15 mouse cellular contexts compared by ENCODE assay signal in the genomic region with DNA sequence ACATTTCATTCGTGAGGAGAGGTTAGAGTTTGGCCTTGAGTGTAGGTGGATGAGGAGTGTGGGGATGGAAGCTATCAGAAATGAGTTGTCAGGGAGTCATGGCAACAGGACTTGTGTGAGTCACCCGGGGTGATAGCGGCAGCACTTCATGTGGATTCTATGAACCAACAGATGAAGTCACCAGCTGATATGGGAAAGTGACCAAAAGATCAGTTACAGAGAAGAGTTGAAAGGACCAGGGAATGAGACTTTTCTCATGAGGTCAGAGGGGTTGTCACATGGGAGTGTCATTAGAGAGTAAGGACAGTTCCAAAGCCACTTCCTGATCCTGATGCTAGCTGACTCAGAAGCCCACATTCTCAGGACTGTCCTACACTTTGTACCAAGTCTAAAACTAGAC. TPM values are rescaled to one million over a fixed set of nuclear protein-coding genes. Genes with fewer than 3 reads are reported as not detected.
DNase-seq lines count a peak whose midpoint lies in the region; ATAC-seq and TF ChIP-seq lines count a peak whose summit lies in the region.
"Had no signal": no experiment of that assay in that cellular context is flagged by ENCODE, and none has a peak within 500 bp of the region (broad histone marks: within the 10 kb centered on the region; RNA-seq: fewer than 3 reads in every experiment).

No protein-coding gene starts in this region.

- no peak for TF ChIP-seq POLR2A in liver, adult 2 months (IDR thresholded peaks at IDR 0.05; ENCODE audit: extremely low read depth, insufficient read depth, low read length)

- 57% methylated on average over 3 of the region's 3 CpGs for WGBS in liver, adult 2 months
- WGBS in liver, embryonic 12.5 days (ENCODE audit: insufficient replicate concordance) = 48% methylated on average over 3 of the region's 3 CpGs
- 76% methylated on average over 3 of the region's 3 CpGs for WGBS in hindbrain, postnatal 0 days
- WGBS in midbrain, embryonic 10.5 days = 94% methylated on average over 3 of the region's 3 CpGs

- TF ChIP-seq CTCF in liver, adult 2 months (IDR thresholded peaks at IDR 0.05; ENCODE audit: low read depth, low read length) = no peak
- no peak for TF ChIP-seq CTCF in hindbrain, postnatal 0 days (IDR thresholded peaks at IDR 0.05; ENCODE audit: low read depth)

- no peaks in the 10 kb centered on the region for H3K27me3 ChIP-seq in liver, adult 2 months (ENCODE audit: control insufficient read depth, insufficient read depth, low read length)
- no peaks in the 10 kb centered on the region for H3K27me3 ChIP-seq in liver, embryonic 12.5 days (replicated peaks)
- no peaks in the 10 kb centered on the region for H3K27me3 ChIP-seq in hindbrain, postnatal 0 days (ENCODE audit: insufficient read depth, low read length)
- no peaks in the 10 kb centered on the region for H3K27me3 ChIP-seq in midbrain, embryonic 10.5 days (ENCODE audit: low read depth, poor library complexity, severe bottlenecking)
- H3K27me3 ChIP-seq: liver, embryonic 13.5 days had no signal

- intact Hi-C loops in heart, postnatal 10 days (cut with DNase I) = loop anchor here (2.0 kb wide), 1 partner anchor 37 kb away; a partner anchor contains a TSS

- no peak overlapping the region for H3K4me3 ChIP-seq in liver, adult 2 months (ENCODE audit: insufficient read depth, low read depth, low read length)
- H3K4me3 ChIP-seq in liver, embryonic 12.5 days = no peak overlapping the region
- H3K4me3 ChIP-seq in hindbrain, postnatal 0 days (ENCODE audit: low read length) = no peak overlapping the region
- H3K4me3 ChIP-seq in midbrain, embryonic 10.5 days = no peak overlapping the region
- H3K4me3 ChIP-seq: embryonic facial prominence, embryonic 15.5 days; forebrain, embryonic 15.5 days; liver, embryonic 13.5 days had no signal

- H3K4me1 ChIP-seq in liver, adult 2 months (ENCODE audit: control insufficient read depth, insufficient read depth, low read length) = no peaks in the 10 kb centered on the region
- no peaks in the 10 kb centered on the region for H3K4me1 ChIP-seq in liver, embryonic 12.5 days
- H3K4me1 ChIP-seq in hindbrain, postnatal 0 days (ENCODE audit: insufficient read depth, low read length) = peaks cover 2% of the 10 kb centered on the region; the same call in 1 of the 2 replicates
- H3K4me1 ChIP-seq in midbrain, embryonic 10.5 days = no peaks in the 10 kb centered on the region
- H3K4me1 ChIP-seq: liver, embryonic 13.5 days had no signal

- H3K27ac ChIP-seq in liver, adult 2 months (replicated peaks; ENCODE audit: insufficient read depth, low read depth, low read length) = no peak overlapping the region
- no peak overlapping the region for H3K27ac ChIP-seq in liver, embryonic 12.5 days
- no peak overlapping the region for H3K27ac ChIP-seq in hindbrain, postnatal 0 days
- no peak overlapping the region for H3K27ac ChIP-seq in midbrain, embryonic 10.5 days (replicated peaks)
- H3K27ac ChIP-seq: forebrain, embryonic 15.5 days; liver, embryonic 13.5 days had no signal

- H3K36me3 ChIP-seq in liver, adult 2 months (ENCODE audit: control insufficient read depth, insufficient read depth, low read length) = no peaks in the 10 kb centered on the region
- H3K36me3 ChIP-seq in liver, embryonic 12.5 days = no peaks in the 10 kb centered on the region
- no peaks in the 10 kb centered on the region for H3K36me3 ChIP-seq in hindbrain, postnatal 0 days (ENCODE audit: insufficient read depth, low read length)
- H3K36me3 ChIP-seq in midbrain, embryonic 10.5 days = no peaks in the 10 kb centered on the region
- H3K36me3 ChIP-seq: embryonic facial prominence, embryonic 15.5 days; forebrain, embryonic 15.5 days; liver, embryonic 13.5 days had no signal

- DNase-seq in liver, adult 2 months (ENCODE audit: extremely low read depth, low read depth, low spot score) = peak; percentile 14
- peak; percentile 59 for DNase-seq in NIH3T3 (ENCODE audit: low read depth)
- DNase-seq in heart, adult 18-20 months = peak; percentile 42 to 68
- peak; percentile 42 to 60 for DNase-seq in heart, postnatal 10 days
- DNase-seq in hindbrain, postnatal 0 days (ENCODE audit: low spot score) = no peak
- no peak for DNase-seq in midbrain, embryonic 10.5 days (ENCODE audit: low spot score)
- DNase-seq: gastrocnemius, postnatal 36 days; kidney, postnatal 25 days; liver, embryonic 13.5 days had no signal

- H3K9ac ChIP-seq in liver, adult 2 months (ENCODE audit: low read depth, low read length) = no peak overlapping the region
- H3K9ac ChIP-seq in liver, embryonic 12.5 days = no peak overlapping the region
- no peak overlapping the region for H3K9ac ChIP-seq in hindbrain, postnatal 0 days (replicated peaks; ENCODE audit: low read length)
- H3K9ac ChIP-seq: embryonic facial prominence, embryonic 15.5 days; forebrain, embryonic 15.5 days; liver, embryonic 13.5 days had no signal

- no peak overlapping the region for H3K4me2 ChIP-seq in liver, embryonic 12.5 days
- H3K4me2 ChIP-seq in hindbrain, postnatal 0 days (ENCODE audit: low read depth, low read length) = no peak overlapping the region
- H3K4me2 ChIP-seq: forebrain, embryonic 15.5 days; liver, embryonic 13.5 days had no signal

- no peaks in the 10 kb centered on the region for H3K9me3 ChIP-seq in liver, embryonic 12.5 days (replicated peaks)
- H3K9me3 ChIP-seq in hindbrain, postnatal 0 days (ENCODE audit: low read length) = no peaks in the 10 kb centered on the region
- no peaks in the 10 kb centered on the region for H3K9me3 ChIP-seq in midbrain, embryonic 10.5 days (replicated peaks)
- H3K9me3 ChIP-seq: embryonic facial prominence, embryonic 15.5 days; forebrain, embryonic 15.5 days; liver, embryonic 13.5 days had no signal

- ATAC-seq in liver, embryonic 12.5 days = no peak
- no peak for ATAC-seq in monocyte, adult 5-6 weeks (replicated peaks; ENCODE audit: insufficient number of reproducible peaks, low FRiP score, low TSS enrichment, poor library complexity, severe bottlenecking)
- ATAC-seq in hindbrain, postnatal 0 days = no peak
- ATAC-seq: CD4-positive, CD25-positive, alpha-beta regulatory T cell, adult 4 months; forebrain, embryonic 15.5 days had no signal

- H3K79me2 ChIP-seq in liver, adult 2 months (ENCODE audit: control insufficient read depth, insufficient read depth, low read length) = no peaks in the 10 kb centered on the region

RNA-seq across cellular contexts. Expression of a gene that starts 38.3 kb away (rescaled TPM):
- total RNA-seq in liver, adult 2 months (2014; rRNA removed) = 0.18 and 0.20 TPM in 2 replicates
- polyA plus RNA-seq in liver, adult 2 months (2012; rRNA removed) = 0.06 TPM in 2 replicates
- 1.9 and 2.1 TPM in 2 replicates for polyA plus RNA-seq in liver, embryonic 12.5 days (2016; fragmentation: Nextera tagmentation; extraction: Ambion mirVana)
- 10 to 100 TPM; 35.7 to 40.6 TPM for total RNA-seq in heart, adult 18-20 months (2021)
- 10 to 100 TPM; 60.6 to 62.1 TPM for total RNA-seq in heart, postnatal 10 days (2021)
- total RNA-seq in monocyte, adult 5-6 weeks (2017) = 0.29 TPM in 1 of 3 replicates, not detected in the others
- total RNA-seq in hindbrain, postnatal 0 days (2014; rRNA removed) = 7.5 and 9.7 TPM in 2 replicates
- polyA plus RNA-seq in hindbrain, postnatal 0 days (2015; fragmentation: Nextera tagmentation; extraction: Ambion mirVana) = 13.1 and 14.3 TPM in 2 replicates
- 22.8 and 26.9 TPM in 2 replicates for polyA plus RNA-seq in midbrain, embryonic 10.5 days (2016; fragmentation: Nextera tagmentation; extraction: Ambion mirVana)
- total RNA-seq: megakaryocyte-erythroid progenitor cell, adult 5-6 weeks had no signal

Comparison
In these comparisons a context has a peak if more than half of its experiments do, and no peak if none do; other contexts are left out.
1. DNase-seq: peak in liver, adult 2 months (single experiment), NIH3T3 (single experiment), heart, adult 18-20 months (2 of 2) and heart, postnatal 10 days (2 of 2); none in hindbrain, postnatal 0 days (single experiment) and midbrain, embryonic 10.5 days (single experiment).